Mouse (Mus musculus): ENCODE measurements around the gene Cst6. TPM values are rescaled to one million over a fixed set of nuclear protein-coding genes. Genes with fewer than 3 reads are reported as not detected.

Cst6 gene
- polyA plus RNA-seq, 1 experiment = 874 TPM

DNA sequence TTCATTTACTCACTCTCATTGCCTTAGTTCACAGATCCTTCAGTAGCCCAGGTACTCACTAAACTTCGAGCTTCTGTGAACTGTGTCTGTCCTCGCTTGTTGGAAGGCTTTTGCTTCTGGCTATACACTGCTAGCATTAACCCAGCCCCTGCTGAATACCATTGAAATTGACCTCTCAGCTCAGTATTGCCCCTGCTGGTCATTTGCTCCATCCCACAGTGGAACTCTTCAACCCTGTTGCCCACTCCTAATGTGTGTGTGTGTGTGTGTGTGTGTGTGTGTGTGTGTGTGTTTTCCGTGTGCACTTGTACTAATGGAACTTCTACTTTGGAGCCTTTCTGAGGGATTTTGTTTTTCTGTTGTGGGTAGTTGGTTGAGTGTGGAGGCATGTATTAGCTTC is 21.6 kb upstream of the Cst6 start:
- TF ChIP-seq CTCF (IDR thresholded peaks at IDR 0.05; ENCODE audit: extremely low read depth, insufficient read length, insufficient replicate concordance, low read depth, low read length) (no peak), POLR2A (IDR thresholded peaks at IDR 0.05; ENCODE audit: low read depth, low read length) (no peak)
- Histone ChIP-seq H3K4me1 (ENCODE audit: control insufficient read depth, insufficient read depth, insufficient read length, low read length) (peaks cover 26% of the 10 kb centered on the region; the same call in 1 of the 2 replicates), H3K4me3 (ENCODE audit: low read depth, low read length) (no peak overlapping the region), H3K36me3 (ENCODE audit: control insufficient read depth, insufficient read depth, low read length) (peaks cover 27% of the 10 kb centered on the region), H3K27me3 (ENCODE audit: control insufficient read depth, insufficient read depth, low read length) (no peaks in the 10 kb centered on the region), H3K27ac (ENCODE audit: insufficient read depth, low read depth, low read length) (no peak overlapping the region)
- 78% methylated on average over 3 of the region's 3 CpGs for WGBS

DNA sequence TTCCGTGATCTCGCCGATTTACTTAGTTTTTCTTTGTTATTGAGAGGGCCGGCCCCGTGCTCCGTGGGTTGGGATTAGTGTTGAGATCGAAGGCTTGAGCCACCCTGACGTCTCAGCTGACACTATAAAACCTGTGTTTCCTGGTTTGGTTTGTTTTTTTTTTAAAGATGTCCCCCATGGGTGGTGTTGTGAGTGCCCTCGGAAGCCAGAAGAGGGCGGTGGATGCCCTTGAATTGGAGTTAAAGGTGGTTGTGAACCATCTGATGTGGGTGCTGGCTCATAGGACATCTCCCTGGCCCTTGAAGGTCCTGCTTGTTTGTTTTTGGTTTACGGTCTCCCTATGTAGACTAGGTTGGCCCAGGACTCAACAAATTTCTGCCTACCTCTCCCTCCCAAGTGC is 18.1 kb upstream of the Cst6 start:
- H3K27me3 ChIP-seq (ENCODE audit: control insufficient read depth, insufficient read depth, low read length) = no peaks in the 10 kb centered on the region
- peak overlapping the region; percentile 78; the same call in 1 of the 2 replicates for H3K27ac ChIP-seq (ENCODE audit: insufficient read depth, low read depth, low read length)
- H3K4me3 ChIP-seq (ENCODE audit: low read depth, low read length) = peak overlapping the region; percentile 94
- 6% methylated on average over 11 of the region's 11 CpGs for WGBS
- TF ChIP-seq POLR2A (IDR thresholded peaks at IDR 0.05; ENCODE audit: low read depth, low read length) = no peak
- peak; percentile 25; the same call in 1 of the 2 replicates for TF ChIP-seq CTCF (IDR thresholded peaks at IDR 0.05; ENCODE audit: extremely low read depth, insufficient read length, insufficient replicate concordance, low read depth, low read length)
- peaks cover 18% of the 10 kb centered on the region for H3K4me1 ChIP-seq (ENCODE audit: control insufficient read depth, insufficient read depth, insufficient read length, low read length)
- peaks cover 27% of the 10 kb centered on the region for H3K36me3 ChIP-seq (ENCODE audit: control insufficient read depth, insufficient read depth, low read length)

DNA sequence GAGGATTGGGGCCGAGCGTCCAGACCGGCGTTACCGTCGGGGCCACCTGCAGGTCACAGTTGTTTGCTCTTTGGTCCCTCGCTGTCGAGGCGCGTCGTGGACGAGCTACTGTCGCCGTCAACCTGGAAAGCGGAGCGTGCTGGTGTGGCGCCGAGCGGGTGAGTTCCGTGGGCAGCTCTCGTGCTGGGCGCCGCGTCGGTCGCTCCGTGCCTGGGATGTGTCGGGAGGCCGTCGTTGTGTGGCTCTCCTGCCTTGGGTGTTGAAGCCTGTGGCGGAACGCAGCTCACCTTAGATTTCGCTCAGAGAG is 17.6 kb upstream of the Cst6 start, which contains the start of gene Banf1:
Gene Banf1 (minus strand): TSS at position 116 of the 307 bp plus-strand sequence.
- WGBS = under 1% methylated on average over 33 of the region's 33 CpGs
- H3K4me3 ChIP-seq (ENCODE audit: low read depth, low read length) = peak within 1 kb of the TSS; percentile 94
- H3K27me3 ChIP-seq (ENCODE audit: control insufficient read depth, insufficient read depth, low read length) = no peaks in the 10 kb centered on the region
- TF ChIP-seq CTCF (IDR thresholded peaks at IDR 0.05; ENCODE audit: extremely low read depth, insufficient read length, insufficient replicate concordance, low read depth, low read length) = no peak
- TF ChIP-seq POLR2A (IDR thresholded peaks at IDR 0.05; ENCODE audit: low read depth, low read length) = no peak
- peaks cover 18% of the 10 kb centered on the region for H3K4me1 ChIP-seq (ENCODE audit: control insufficient read depth, insufficient read depth, insufficient read length, low read length)
- H3K36me3 ChIP-seq (ENCODE audit: control insufficient read depth, insufficient read depth, low read length) = peaks cover 27% of the 10 kb centered on the region
- H3K27ac ChIP-seq (ENCODE audit: insufficient read depth, low read depth, low read length) = peak within 1 kb of the TSS; percentile 78

DNA sequence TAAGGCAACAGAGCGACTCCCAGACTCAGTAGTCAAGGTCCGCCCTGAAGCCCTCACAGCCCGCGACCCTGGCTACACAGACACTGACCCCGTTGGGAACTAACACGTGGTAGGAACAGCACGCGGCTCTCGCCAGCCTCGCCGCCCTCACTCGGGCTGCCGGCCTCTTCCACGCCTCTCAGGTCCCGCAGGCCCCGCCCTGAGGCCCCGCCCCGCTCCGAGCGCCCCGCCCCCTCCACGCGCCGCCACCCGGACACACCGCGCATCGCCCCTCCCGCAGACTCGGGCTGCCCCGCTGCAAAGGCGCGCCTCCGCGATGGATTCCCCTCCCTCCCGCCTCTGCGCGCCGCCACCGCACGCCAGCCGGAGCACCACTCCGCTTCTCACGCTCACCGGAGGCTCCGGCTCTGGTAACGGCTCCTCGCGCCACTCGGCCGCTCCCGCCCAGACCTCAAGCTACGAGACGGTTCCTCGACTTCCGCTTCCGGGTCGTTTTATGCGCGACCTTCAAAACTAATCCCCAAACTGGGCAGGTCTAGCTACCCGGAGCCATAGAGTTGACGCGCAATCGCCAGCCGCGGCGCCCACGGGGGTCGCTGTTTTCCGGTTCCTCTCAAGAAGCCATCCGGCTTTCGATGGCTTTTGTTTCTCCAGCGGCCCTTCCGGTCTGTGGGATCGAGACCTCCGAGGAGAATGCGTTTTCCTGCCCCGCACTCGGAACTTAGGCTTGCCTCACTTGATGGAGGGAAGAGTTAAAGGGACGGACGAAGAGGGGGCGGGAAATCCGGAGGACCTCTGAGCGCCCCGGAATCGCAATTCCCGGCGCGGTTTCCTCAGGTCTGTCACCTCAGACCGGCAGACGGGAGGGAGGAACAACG is 17.0 kb upstream of the Cst6 start, which contains the start of gene Eif1ad:
Gene Eif1ad (plus strand): TSS at position 567 of the 878 bp plus-strand sequence.
- Histone ChIP-seq H3K27me3 (ENCODE audit: control insufficient read depth, insufficient read depth, low read length) (no peaks in the 10 kb centered on the region), H3K4me1 (ENCODE audit: control insufficient read depth, insufficient read depth, insufficient read length, low read length) (peaks cover 18% of the 10 kb centered on the region), H3K27ac (ENCODE audit: insufficient read depth, low read depth, low read length) (peak within 1 kb of the TSS; percentile 78), H3K4me3 (ENCODE audit: low read depth, low read length) (peak within 1 kb of the TSS; percentile 94), H3K36me3 (ENCODE audit: control insufficient read depth, insufficient read depth, low read length) (peaks cover 23% of the 10 kb centered on the region)
- WGBS = under 1% methylated on average over 90 of the region's 92 CpGs
- TF ChIP-seq CTCF (IDR thresholded peaks at IDR 0.05; ENCODE audit: extremely low read depth, insufficient read length, insufficient replicate concordance, low read depth, low read length) (peak; percentile 19; the same call in 1 of the 2 replicates), POLR2A (IDR thresholded peaks at IDR 0.05; ENCODE audit: low read depth, low read length) (peak; percentile 37; the same call in 1 of the 2 replicates)

DNA sequence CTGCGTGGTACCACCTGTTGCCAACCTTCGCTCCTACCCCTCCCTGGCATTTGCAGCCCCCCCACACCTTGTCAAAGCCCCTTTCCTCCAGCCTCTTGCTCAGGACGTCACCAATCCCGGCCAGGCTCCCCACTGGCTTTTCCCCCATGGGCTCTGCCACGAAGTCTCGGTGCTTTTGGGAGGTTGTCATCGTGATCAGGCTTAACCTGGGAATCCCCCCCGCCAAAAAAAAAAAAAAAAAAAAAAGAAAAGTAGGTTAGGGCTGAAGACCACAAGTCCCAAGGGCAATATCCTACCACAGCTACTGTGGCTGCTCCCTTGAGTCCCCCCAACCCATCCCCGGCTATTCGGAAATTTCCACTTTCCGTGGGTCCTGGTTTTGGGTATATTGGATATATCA is 16.4 kb upstream of the Cst6 start:
- peaks cover 20% of the 10 kb centered on the region for H3K36me3 ChIP-seq (ENCODE audit: control insufficient read depth, insufficient read depth, low read length)
- no peaks in the 10 kb centered on the region for H3K27me3 ChIP-seq (ENCODE audit: control insufficient read depth, insufficient read depth, low read length)
- peak overlapping the region; percentile 94 for H3K4me3 ChIP-seq (ENCODE audit: low read depth, low read length)
- WGBS = 4% methylated on average over 11 of the region's 11 CpGs
- H3K27ac ChIP-seq (ENCODE audit: insufficient read depth, low read depth, low read length) = no peak overlapping the region
- H3K4me1 ChIP-seq (ENCODE audit: control insufficient read depth, insufficient read depth, insufficient read length, low read length) = peaks cover 18% of the 10 kb centered on the region
- TF ChIP-seq CTCF (IDR thresholded peaks at IDR 0.05; ENCODE audit: extremely low read depth, insufficient read length, insufficient replicate concordance, low read depth, low read length) (no peak), POLR2A (IDR thresholded peaks at IDR 0.05; ENCODE audit: low read depth, low read length) (no peak)

DNA sequence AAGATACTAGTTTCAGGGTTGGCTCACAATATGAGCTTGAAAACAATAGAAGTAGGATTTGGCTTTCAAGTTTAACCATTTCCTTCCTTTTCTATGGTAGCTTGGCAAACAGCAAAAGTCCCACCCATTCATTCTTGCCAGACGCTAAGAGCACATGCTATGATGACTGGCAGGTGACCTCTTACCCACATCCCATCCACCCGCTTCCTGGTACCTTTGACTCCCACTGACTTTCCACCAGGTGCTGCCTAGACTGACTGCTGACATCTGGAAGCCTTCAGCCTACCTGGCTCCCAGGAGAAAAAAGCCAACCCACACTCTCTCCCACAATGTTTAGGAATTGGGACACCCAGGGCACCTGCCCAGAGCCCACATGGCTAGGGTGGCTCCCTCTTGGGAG is 14.8 kb upstream of the Cst6 start:
- no peak for TF ChIP-seq POLR2A (IDR thresholded peaks at IDR 0.05; ENCODE audit: low read depth, low read length)
- TF ChIP-seq CTCF (IDR thresholded peaks at IDR 0.05; ENCODE audit: extremely low read depth, insufficient read length, insufficient replicate concordance, low read depth, low read length) = no peak
- WGBS = 26% methylated on average over 2 of the region's 2 CpGs
- Histone ChIP-seq H3K4me3 (ENCODE audit: low read depth, low read length) (no peak overlapping the region), H3K4me1 (ENCODE audit: control insufficient read depth, insufficient read depth, insufficient read length, low read length) (peaks cover 18% of the 10 kb centered on the region), H3K36me3 (ENCODE audit: control insufficient read depth, insufficient read depth, low read length) (peaks cover 7% of the 10 kb centered on the region), H3K27ac (ENCODE audit: insufficient read depth, low read depth, low read length) (no peak overlapping the region), H3K27me3 (ENCODE audit: control insufficient read depth, insufficient read depth, low read length) (no peaks in the 10 kb centered on the region)

DNA sequence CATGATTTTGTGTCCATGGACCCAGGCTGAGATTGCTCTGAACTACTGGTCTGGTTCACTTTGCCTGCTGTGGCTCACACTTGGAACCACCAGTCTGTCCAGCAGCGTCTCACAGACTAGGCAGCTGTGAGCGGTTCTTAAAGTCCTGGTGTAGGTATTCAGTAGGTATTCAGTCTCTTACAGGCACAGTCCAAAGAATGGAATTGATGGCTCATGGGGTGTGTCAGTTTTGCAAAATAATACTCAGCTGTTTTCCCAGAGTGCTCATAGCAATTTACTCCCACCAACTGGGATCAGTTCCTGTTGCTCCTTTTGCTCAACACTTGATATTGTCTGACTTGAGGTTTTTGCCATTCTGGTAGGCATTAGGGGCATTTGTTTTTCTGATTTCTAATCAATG is 12.8 kb upstream of the Cst6 start:
- 80% methylated on average over 2 of the region's 2 CpGs for WGBS

More for the DNA sequence above, 12.8 kb upstream of the Cst6 start:
- H3K4me3 ChIP-seq (ENCODE audit: low read depth, low read length) = no peak overlapping the region
- no peaks in the 10 kb centered on the region for H3K27me3 ChIP-seq (ENCODE audit: control insufficient read depth, insufficient read depth, low read length)
- H3K36me3 ChIP-seq (ENCODE audit: control insufficient read depth, insufficient read depth, low read length) = no peaks in the 10 kb centered on the region; the same call in 1 of the 2 replicates
- TF ChIP-seq POLR2A (IDR thresholded peaks at IDR 0.05; ENCODE audit: low read depth, low read length) = no peak
- TF ChIP-seq CTCF (IDR thresholded peaks at IDR 0.05; ENCODE audit: extremely low read depth, insufficient read length, insufficient replicate concordance, low read depth, low read length) = no peak
- peaks cover 10% of the 10 kb centered on the region for H3K4me1 ChIP-seq (ENCODE audit: control insufficient read depth, insufficient read depth, insufficient read length, low read length)
- no peak overlapping the region for H3K27ac ChIP-seq (ENCODE audit: insufficient read depth, low read depth, low read length)

Data from small intestine, adult 2 months (tissue).